Mouse (Mus musculus) CD4-positive helper T cell, adult 2 months (primary cell): ENCODE measurements around the gene Tmbim6.

Experiments
- DNase-seq: peaks from one replicate; pipeline ENCODE4 v3.0.0-alpha.2; 2012; ENCODE audit warnings: low read depth, missing footprints, low spot score

Gene Tmbim6

GRCm38 (mm10) chr15:99449751-99450280, 57.1 kb downstream of the Tmbim6 start:
- DNase-seq, result no peak

- no peak for DNase-seq
Observed at GRCm38 (mm10) chr15:99453153-99453900, 60.6 kb downstream of the Tmbim6 start.

DNA sequence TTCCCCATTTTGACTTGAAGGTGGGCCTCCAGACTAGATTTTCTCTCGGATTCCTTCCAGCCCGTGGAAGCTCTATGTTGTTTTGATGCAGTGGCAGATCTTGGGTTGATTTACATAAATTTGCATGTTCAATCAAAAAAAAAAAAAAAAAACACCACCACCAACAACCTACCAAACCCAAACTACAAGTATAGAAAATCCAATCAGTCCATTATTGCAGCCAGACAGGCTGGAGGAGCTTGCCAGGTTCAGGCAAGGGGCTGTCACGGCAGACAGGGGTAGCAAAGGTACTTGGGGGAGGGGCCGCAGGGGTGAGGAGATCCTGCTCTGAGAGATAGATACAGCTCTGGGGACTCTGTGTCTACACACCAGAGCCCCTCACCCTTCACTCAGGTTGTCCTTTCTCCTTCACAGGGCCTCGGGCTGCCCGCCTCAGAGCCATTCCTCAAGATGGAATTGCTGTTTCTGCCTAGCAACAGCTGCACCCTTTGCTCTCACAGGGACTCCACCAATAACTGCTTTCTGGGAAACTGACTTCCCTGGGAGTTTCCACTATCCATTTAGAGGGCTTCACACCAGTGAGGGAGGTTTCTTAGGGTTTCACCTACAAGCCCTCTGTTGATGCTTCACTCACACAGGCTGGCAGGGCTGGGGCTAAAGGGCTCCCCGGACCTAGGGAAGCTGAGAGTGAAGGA, 62.0 kb downstream of the Tmbim6 start:
- no peak for DNase-seq

DNA sequence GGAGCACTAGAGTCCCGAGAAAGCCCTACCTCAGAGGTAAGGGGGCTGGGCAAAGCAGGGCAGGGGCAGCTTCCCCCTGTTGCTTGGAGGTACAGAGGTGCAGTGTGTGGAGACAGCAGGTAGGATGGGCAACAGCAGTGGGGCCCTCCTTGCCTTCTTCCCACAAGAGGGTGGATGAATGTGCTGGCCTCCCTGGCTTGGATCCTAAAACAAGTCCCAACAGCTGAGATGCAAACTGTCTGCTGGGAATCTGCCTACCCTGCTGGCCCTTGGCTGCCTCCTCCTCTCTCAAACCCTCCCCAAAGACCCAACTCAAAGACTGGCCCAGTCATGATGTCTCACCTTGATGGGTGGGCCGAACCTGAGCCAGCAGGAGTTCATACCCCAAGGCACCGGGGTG, 62.7 kb downstream of the Tmbim6 start:
- no peak for DNase-seq

GRCm38 (mm10) chr15:99456338-99456962, 63.8 kb downstream of the Tmbim6 start:
- DNase-seq, result no peak

DNA sequence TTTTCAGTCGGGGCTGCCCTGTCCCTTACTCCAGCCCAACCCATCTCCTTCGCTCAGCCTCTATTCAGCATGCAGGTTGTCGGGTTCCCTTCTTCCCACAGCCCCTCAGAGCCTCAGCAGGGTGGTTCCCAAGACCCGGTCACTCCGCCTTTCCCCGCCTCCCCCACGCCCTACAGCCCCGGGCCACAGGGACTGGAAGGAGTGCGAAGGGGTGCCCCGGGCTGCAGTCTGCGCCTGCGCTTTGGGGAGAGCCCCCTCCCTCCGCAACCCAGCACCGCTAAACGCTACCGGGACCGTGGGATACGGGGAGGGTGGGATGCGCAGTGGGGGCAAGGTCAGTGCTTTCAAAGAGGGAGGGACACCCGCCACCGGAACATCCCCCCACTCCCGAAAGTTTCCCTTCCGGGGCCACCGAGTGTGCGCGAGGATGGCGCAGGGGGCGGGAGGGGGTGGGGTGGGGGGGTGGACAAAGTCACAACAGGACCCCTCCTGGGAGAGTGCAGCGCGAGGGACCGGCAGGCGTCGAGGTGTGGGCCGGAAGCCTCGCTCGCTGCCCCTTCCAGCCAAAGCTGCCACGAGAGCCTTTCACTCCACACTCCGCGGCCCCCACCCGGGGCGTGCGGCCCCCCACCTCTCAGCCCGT, 64.4 kb downstream of the Tmbim6 start:
- DNase-seq, result peak; percentile 55

GRCm38 (mm10) chr15:99457606-99458401, 65.1 kb downstream of the Tmbim6 start, which contains the start of gene Nckap5l:
Gene Nckap5l, minus strand, starts transcription at chr15:99457748.
- peak; percentile 94 for DNase-seq
